Mouse (Mus musculus) testis, adult 2 months (tissue): Measurements from ENCODE around the gene Mettl16.

Experiments used
- CTCF ChIP-seq: fragments of 200-500 bp; IDR thresholded peaks from 2 replicates; pipeline ENCODE4 v1.5.1; 2012; ENCODE audit warnings: low read depth, mild to moderate bottlenecking, inconsistent platforms, low read length, moderate library complexity; ENCODE audit not compliant: control insufficient read depth, insufficient read depth, insufficient replicate concordance
- POLR2A ChIP-seq: fragments of 200-500 bp; IDR thresholded peaks from 2 replicates; pipeline ENCODE4 v1.6.1; 2012; ENCODE audit warnings: low read depth, mild to moderate bottlenecking, inconsistent platforms, low read length, moderate library complexity; ENCODE audit not compliant: control insufficient read depth

DNA sequence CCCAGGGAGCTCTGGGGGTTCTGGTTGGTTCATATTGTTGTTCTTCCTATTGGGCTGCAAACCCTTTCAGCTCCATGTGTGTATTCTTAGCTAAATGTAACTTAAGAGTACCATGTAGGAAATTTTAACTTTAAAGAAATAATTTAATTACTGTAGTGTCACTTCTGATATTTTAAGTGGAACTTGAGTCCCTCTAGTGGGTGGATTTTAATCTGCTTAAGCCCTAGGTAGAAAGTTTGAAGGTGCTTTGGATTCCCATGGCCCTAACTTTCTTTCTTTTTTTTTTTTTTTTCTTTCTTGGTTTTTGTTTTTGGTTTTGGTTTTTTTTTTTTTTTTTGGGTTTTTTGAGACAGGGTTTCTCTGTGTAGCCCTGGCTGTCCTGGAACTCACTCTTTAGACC is 45.2 kb downstream of the Mettl16 start:
- no peak for TF ChIP-seq POLR2A
- no peak for TF ChIP-seq CTCF
